Mouse (Mus musculus): ENCODE results near the gene Kdm4b. TPM values are rescaled to one million over a fixed set of nuclear protein-coding genes. Genes with fewer than 3 reads are reported as not detected.

Gene Kdm4b
- total and polyA plus RNA-seq, 3 experiments, result 9.1 to 27.5 TPM; not detected in 1

- H3K4me3 ChIP-seq (ENCODE audit: control insufficient read depth in 1 of 2, insufficient read depth in 1 of 2, low read depth in 2 of 2, low read length in 2 of 2), result no peak overlapping the region
- H3K27ac ChIP-seq (ENCODE audit: control insufficient read depth, low read depth, low read length), result no peak overlapping the region
- peaks cover 1% of the 10 kb centered on the region for H3K79me2 ChIP-seq (ENCODE audit: control insufficient read depth, insufficient read depth, low read length, poor library complexity)
- H3K9ac ChIP-seq (ENCODE audit: control insufficient read depth, low read depth, low read length, poor library complexity, severe bottlenecking), result no peak overlapping the region
- H3K4me1 ChIP-seq (ENCODE audit: control insufficient read depth in 1 of 2, insufficient read depth in 2 of 2, low read length in 2 of 2), result no peaks in the 10 kb centered on the region; a peak in 2 of 4 replicates
- no peak for DNase-seq (ENCODE audit: low read depth, low spot score)
- no peaks in the 10 kb centered on the region for H3K36me3 ChIP-seq (ENCODE audit: control insufficient read depth in 1 of 2, insufficient read depth in 2 of 2, low read length in 2 of 2)
- H3K27me3 ChIP-seq (ENCODE audit: control insufficient read depth in 1 of 2, insufficient read depth in 2 of 2, low read length in 2 of 2), result no peaks in the 10 kb centered on the region
- TF ChIP-seq RAD21 (IDR thresholded peaks at IDR 0.05; ENCODE audit: low read depth, low read length), result no peak
- TF ChIP-seq JUND (IDR thresholded peaks at IDR 0.05; ENCODE audit: low read depth, low read length), result no peak
- TF ChIP-seq ZKSCAN1 (IDR thresholded peaks at IDR 0.05; ENCODE audit: low read depth, low read length), result no peak
- TF ChIP-seq SMC3 (IDR thresholded peaks at IDR 0.05; ENCODE audit: low read depth, low read length), result no peak
- TF ChIP-seq POLR2AphosphoS2 (IDR thresholded peaks at IDR 0.05; ENCODE audit: low read length), result no peak
- TF ChIP-seq E2F4 (IDR thresholded peaks at IDR 0.05; ENCODE audit: borderline replicate concordance, low read depth, low read length), result no peak
- no peak for TF ChIP-seq NRF1 (IDR thresholded peaks at IDR 0.05; ENCODE audit: insufficient read depth, low read depth, low read length, poor library complexity, severe bottlenecking)
- no peak for TF ChIP-seq TBP (IDR thresholded peaks at IDR 0.05; ENCODE audit: low read depth, low read length)
- TF ChIP-seq MAFK (IDR thresholded peaks at IDR 0.05; ENCODE audit: borderline replicate concordance, low read depth, low read length), result no peak
- H3K9me3 ChIP-seq (replicated peaks; ENCODE audit: insufficient read depth, low read length), result no peaks in the 10 kb centered on the region
Measured at GRCm38 (mm10) chr17:56343466-56343865, 17.6 kb downstream of the Kdm4b start.

- Histone ChIP-seq H3K9me3 (replicated peaks; ENCODE audit: insufficient read depth, low read length) (no peaks in the 10 kb centered on the region), H3K79me2 (ENCODE audit: control insufficient read depth, insufficient read depth, low read length, poor library complexity) (peaks cover 1% of the 10 kb centered on the region; the same call in 1 of the 2 replicates), H3K4me1 (ENCODE audit: control insufficient read depth in 1 of 2, insufficient read depth in 2 of 2, low read length in 2 of 2) (no peaks in the 10 kb centered on the region; a peak in 2 of 4 replicates), H3K9ac (ENCODE audit: control insufficient read depth, low read depth, low read length, poor library complexity, severe bottlenecking) (no peak overlapping the region), H3K27me3 (ENCODE audit: control insufficient read depth in 1 of 2, insufficient read depth in 2 of 2, low read length in 2 of 2) (no peaks in the 10 kb centered on the region), H3K27ac (ENCODE audit: control insufficient read depth, low read depth, low read length) (no peak overlapping the region), H3K36me3 (ENCODE audit: control insufficient read depth in 1 of 2, insufficient read depth in 2 of 2, low read length in 2 of 2) (no peaks in the 10 kb centered on the region), H3K4me3 (ENCODE audit: control insufficient read depth in 1 of 2, insufficient read depth in 1 of 2, low read depth in 2 of 2, low read length in 2 of 2) (no peak overlapping the region)
- no peak for DNase-seq (ENCODE audit: low read depth, low spot score)
- no peak for TF ChIP-seq E2F4 (IDR thresholded peaks at IDR 0.05; ENCODE audit: borderline replicate concordance, low read depth, low read length)
- no peak for TF ChIP-seq ZKSCAN1 (IDR thresholded peaks at IDR 0.05; ENCODE audit: low read depth, low read length)
- TF ChIP-seq USF1 (IDR thresholded peaks at IDR 0.05; ENCODE audit: low read depth, low read length), result no peak
- no peak for TF ChIP-seq TCF12 (IDR thresholded peaks at IDR 0.05; ENCODE audit: low read depth, low read length)
- no peak for TF ChIP-seq ETS1 (IDR thresholded peaks at IDR 0.05; ENCODE audit: low read depth, low read length)
- TF ChIP-seq ZNF384 (IDR thresholded peaks at IDR 0.05; ENCODE audit: low read depth, low read length), result no peak
- TF ChIP-seq MEF2A (IDR thresholded peaks at IDR 0.05; ENCODE audit: extremely low read depth, insufficient replicate concordance, low read depth, low read length, poor library complexity, severe bottlenecking), result no peak
- no peak for TF ChIP-seq ELF1 (IDR thresholded peaks at IDR 0.05; ENCODE audit: low read depth, low read length)
- no peak for TF ChIP-seq MYB (IDR thresholded peaks at IDR 0.05; ENCODE audit: low read depth, low read length)
- TF ChIP-seq ZMIZ1 (IDR thresholded peaks at IDR 0.05; ENCODE audit: low read depth, low read length), result no peak
- TF ChIP-seq KAT2A (conservative IDR thresholded peaks at IDR 0.05; ENCODE audit: low read depth, low read length), result no peak
- no peak for TF ChIP-seq CTCF (IDR thresholded peaks at IDR 0.05 in 2 of 3, conservative IDR thresholded peaks at IDR 0.05 in 1 of 3; ENCODE audit: control insufficient read depth in 1 of 3, insufficient read depth in 1 of 3, low read depth in 2 of 3, low read length in 3 of 3, poor library complexity in 1 of 3, severe bottlenecking in 1 of 3)
Measured at GRCm38 (mm10) chr17:56345364-56345763, 19.5 kb downstream of the Kdm4b start.

All from MEL (cell line).